Mouse (Mus musculus) embryonic facial prominence, embryonic 14.5 days (tissue): ENCODE data around the gene Sgsm2. TPM values are rescaled to one million over a fixed set of nuclear protein-coding genes. Genes with fewer than 3 reads are reported as not detected.

Source experiments
- ATAC-seq: fragments of 200-750 bp; cut with Nextera tagmentation; 2 replicates; pipeline ENCODE4 v1.8.0; 2017; ENCODE audit warnings: low read depth, moderate number of reproducible peaks, moderate TSS enrichment
- DNase-seq: peaks from one replicate; pipeline ENCODE4 v3.0.0-alpha.2; 2015; ENCODE audit warnings: low spot score
- H3K27ac ChIP-seq: fragments of 300-500 bp; sonication (generic); replicated peaks from 2 replicates; pipeline ENCODE4 v1.5.1; 2014; ENCODE audit warnings: low read depth, mild to moderate bottlenecking, low read length, moderate library complexity
- H3K27me3 ChIP-seq: fragments of 300-500 bp; sonication (generic); replicated peaks from 2 replicates; pipeline ENCODE4 v1.6.1; 2014; ENCODE audit warnings: low read length; ENCODE audit not compliant: control insufficient read depth, insufficient read depth
- H3K36me3 ChIP-seq: fragments of 300-500 bp; sonication (generic); 2 replicates; pipeline ENCODE4 v1.6.1; 2014; ENCODE audit warnings: low read length, mixed read lengths; ENCODE audit not compliant: control insufficient read depth, insufficient read depth
- H3K4me1 ChIP-seq: fragments of 300-500 bp; sonication (generic); 2 replicates; pipeline ENCODE4 v1.6.1; 2014; ENCODE audit warnings: antibody characterized with exemption, low read length; ENCODE audit not compliant: control insufficient read depth, insufficient read depth
- H3K4me2 ChIP-seq: fragments of 300-500 bp; sonication (generic); 2 replicates; pipeline ENCODE4 v1.6.1; 2014; ENCODE audit warnings: low read depth, mild to moderate bottlenecking, low read length, moderate library complexity, mixed read lengths
- H3K4me3 ChIP-seq: fragments of 300-500 bp; sonication (generic); 2 replicates; pipeline ENCODE4 v1.5.1; 2014; ENCODE audit warnings: low read depth, mild to moderate bottlenecking, low read length
- H3K9ac ChIP-seq: fragments of 300-500 bp; sonication (generic); 2 replicates; pipeline ENCODE4 v1.6.1; 2014; ENCODE audit warnings: low read depth, mild to moderate bottlenecking, low read length, moderate library complexity, mixed read lengths
- H3K9me3 ChIP-seq: fragments of 300-500 bp; sonication (generic); 2 replicates; pipeline ENCODE4 v1.6.1; 2016; ENCODE audit warnings: low read length; ENCODE audit not compliant: control insufficient read depth
- WGBS: fragments of 180-500 bp; shearing (Covaris S2); extraction: QIAGEN DNeasy Blood & Tissue Kit; methylation state at CpG from one replicate; pipeline ENCODE4 v1.1.7; 2014; 5-methylcytosine and 5-hydroxymethylcytosine counted together
- polyA plus RNA-seq: library from polyadenylated mRNA; unstranded; fragments of >200 nt; fragmentation: Nextera tagmentation; extraction: Ambion mirVana; gene quantifications from 2 replicates; pipeline ENCODE4 v1.2.1, GENCODE M21; 2014

Gene Sgsm2
- polyA plus RNA-seq, 1 experiment from 2014 or later, result 4.9 TPM

DNA sequence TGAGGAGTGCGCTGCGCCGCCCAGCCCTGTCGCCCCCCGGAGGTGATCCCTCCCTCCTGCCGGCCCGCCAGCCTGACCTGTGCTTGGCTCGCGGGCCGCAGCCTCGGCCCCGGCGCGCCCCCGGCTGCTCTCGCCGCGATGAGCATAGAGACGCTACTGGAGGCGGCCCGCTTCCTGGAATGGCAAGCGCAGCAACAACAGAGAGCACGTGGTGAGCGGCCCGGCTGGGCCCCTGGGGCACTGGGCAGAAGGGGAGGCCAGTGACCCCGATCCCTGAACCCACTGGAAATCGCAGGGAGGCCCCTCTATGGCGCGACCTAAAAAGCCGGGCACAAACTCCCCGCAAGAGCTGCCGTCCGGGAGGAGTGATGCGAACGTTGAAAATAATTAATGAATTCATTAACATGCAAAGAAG lies 65.7 kb downstream of the Sgsm2 start:
- WGBS, result under 1% methylated on average over 35 of the region's 35 CpGs
- H3K4me3 ChIP-seq, result peak overlapping the region; percentile 82
- no peaks in the 10 kb centered on the region; the same call in 1 of the 2 replicates for H3K27me3 ChIP-seq
- H3K27ac ChIP-seq, result peak overlapping the region; percentile 97
- H3K36me3 ChIP-seq, result no peaks in the 10 kb centered on the region
- DNase-seq (peak; percentile 67), ATAC-seq (no peak)
- H3K9me3 ChIP-seq, result no peaks in the 10 kb centered on the region
- H3K4me1 ChIP-seq, result peaks cover 22% of the 10 kb centered on the region
- peak overlapping the region; percentile 83 for H3K9ac ChIP-seq
- H3K4me2 ChIP-seq, result peak overlapping the region; percentile 87

- Histone ChIP-seq H3K27ac (peak within 1 kb of the TSS; percentile 97), H3K4me2 (peak within 1 kb of the TSS; percentile 87), H3K27me3 (no peaks in the 10 kb centered on the region; the same call in 1 of the 2 replicates), H3K36me3 (no peaks in the 10 kb centered on the region), H3K9ac (peak within 1 kb of the TSS; percentile 83), H3K9me3 (no peaks in the 10 kb centered on the region), H3K4me3 (peak within 1 kb of the TSS; percentile 82), H3K4me1 (peaks cover 22% of the 10 kb centered on the region)
- peak; percentile 100 for DNase-seq
- ATAC-seq, result peak; percentile 89
- under 1% methylated on average over 56 of the region's 70 CpGs for WGBS
These were observed 66.4 kb downstream of the Sgsm2 start, which contains the start of gene Mnt for GRCm38 (mm10) chr11:74830256-74831161. Gene Mnt, plus strand, starts transcription at chr11:74830920.

GRCm38 (mm10) chr11:74829812-74830211 lies 67.0 kb downstream of the Sgsm2 start:
- 0% methylated on average over 20 of the region's 20 CpGs for WGBS
- Histone ChIP-seq H3K27ac (peak overlapping the region; percentile 80), H3K4me3 (peak overlapping the region; percentile 82), H3K9ac (peak overlapping the region; percentile 36), H3K4me2 (peak overlapping the region; percentile 87), H3K36me3 (no peaks in the 10 kb centered on the region), H3K4me1 (peaks cover 22% of the 10 kb centered on the region), H3K27me3 (no peaks in the 10 kb centered on the region; the same call in 1 of the 2 replicates), H3K9me3 (no peaks in the 10 kb centered on the region)
- DNase-seq (peak; percentile 88), ATAC-seq (peak; percentile 28)

- Histone ChIP-seq H3K4me2 (peak overlapping the region; percentile 87), H3K4me1 (peaks cover 19% of the 10 kb centered on the region), H3K27me3 (no peaks in the 10 kb centered on the region; the same call in 1 of the 2 replicates), H3K9me3 (no peaks in the 10 kb centered on the region), H3K9ac (peak overlapping the region; percentile 36; the same call in 1 of the 2 replicates), H3K27ac (no peak overlapping the region), H3K4me3 (peak overlapping the region; percentile 82), H3K36me3 (no peaks in the 10 kb centered on the region)
- no peak for ATAC-seq
- WGBS, result 14% methylated on average over 11 of the region's 11 CpGs
- no peak for DNase-seq
These were observed 67.8 kb downstream of the Sgsm2 start for GRCm38 (mm10) chr11:74828965-74829550.

DNA sequence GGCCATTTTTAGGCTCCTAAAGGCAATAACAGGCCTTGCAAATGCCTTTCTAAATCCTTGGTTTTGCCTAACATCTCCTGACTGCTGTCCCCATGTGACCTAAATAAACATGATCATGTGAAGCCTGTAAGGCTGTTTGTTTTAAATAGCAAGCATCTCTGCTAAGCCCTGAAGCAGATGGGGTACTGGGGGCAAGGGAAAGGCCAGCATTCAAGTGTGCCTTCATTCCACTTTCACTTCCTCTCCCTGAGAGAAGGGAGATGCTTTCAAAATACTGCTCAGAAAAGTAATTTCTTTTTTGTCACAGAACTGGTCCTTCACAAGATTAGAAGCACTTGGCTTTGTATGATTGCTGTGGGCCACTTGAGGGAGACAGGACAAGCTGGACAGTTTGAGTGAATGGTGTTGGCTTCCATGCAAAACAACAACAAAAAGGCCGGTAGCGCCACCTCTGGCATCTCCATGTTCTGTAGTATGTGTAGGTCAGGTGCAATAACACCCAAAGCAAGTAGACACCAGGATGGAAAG lies 68.4 kb downstream of the Sgsm2 start:
- Histone ChIP-seq H3K9me3 (no peaks in the 10 kb centered on the region), H3K4me3 (no peak overlapping the region), H3K4me2 (no peak overlapping the region), H3K36me3 (no peaks in the 10 kb centered on the region), H3K9ac (no peak overlapping the region), H3K27me3 (no peaks in the 10 kb centered on the region; the same call in 1 of the 2 replicates), H3K4me1 (peaks cover 13% of the 10 kb centered on the region), H3K27ac (no peak overlapping the region)
- ATAC-seq, result no peak
- WGBS, result 28% methylated on average over 2 of the region's 2 CpGs
- no peak for DNase-seq

DNA sequence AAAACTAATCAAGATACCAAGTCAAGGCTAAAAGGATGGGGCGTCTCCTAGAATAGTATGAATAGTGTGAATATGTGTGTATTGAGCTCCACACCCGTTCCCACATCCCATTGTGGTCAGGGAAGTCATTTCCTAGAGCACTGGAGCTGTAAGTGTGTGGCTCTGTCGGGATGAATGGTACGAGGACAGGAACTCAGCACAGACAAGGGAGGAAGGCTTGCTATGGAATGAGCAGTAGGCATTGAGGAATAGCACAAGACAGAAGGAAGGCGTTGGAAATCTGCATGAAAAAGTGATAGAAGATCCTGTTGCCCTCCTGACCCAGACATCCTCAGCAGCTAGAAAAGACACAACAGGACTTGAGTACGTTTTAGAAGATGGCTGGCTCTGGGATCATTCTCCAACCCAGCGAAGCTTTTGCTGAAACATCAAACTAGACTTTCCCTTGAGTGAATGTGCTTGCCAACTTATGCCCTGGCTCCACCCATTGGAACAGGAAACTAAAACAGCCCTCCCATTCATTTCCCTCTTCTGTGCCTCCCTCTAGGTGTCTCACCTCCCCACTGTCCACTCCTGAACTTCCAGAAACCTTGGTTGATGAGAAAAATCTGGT lies 69.0 kb downstream of the Sgsm2 start:
- no peaks in the 10 kb centered on the region for H3K9me3 ChIP-seq
- 68% methylated on average over 7 of the region's 7 CpGs for WGBS
- H3K9ac ChIP-seq, result no peak overlapping the region
- H3K4me2 ChIP-seq, result no peak overlapping the region
- ATAC-seq, result no peak
- no peaks in the 10 kb centered on the region; the same call in 1 of the 2 replicates for H3K27me3 ChIP-seq
- peaks cover 8% of the 10 kb centered on the region for H3K4me1 ChIP-seq
- H3K27ac ChIP-seq, result no peak overlapping the region
- no peak for DNase-seq
- H3K36me3 ChIP-seq, result 0 out of 2 replicates have a peak, but pooled peaks cover 5% of the 10 kb centered on the region
- no peak overlapping the region for H3K4me3 ChIP-seq

GRCm38 (mm10) chr11:74826702-74827101 lies 70.2 kb downstream of the Sgsm2 start:
- ATAC-seq, result no peak
- no peak overlapping the region for H3K4me2 ChIP-seq
- no peak overlapping the region for H3K4me3 ChIP-seq
- H3K9me3 ChIP-seq, result no peaks in the 10 kb centered on the region
- no peak overlapping the region for H3K9ac ChIP-seq
- WGBS, result 94% methylated on average over 5 of the region's 5 CpGs
- DNase-seq, result no peak
- no peaks in the 10 kb centered on the region; the same call in 1 of the 2 replicates for H3K27me3 ChIP-seq
- no peak overlapping the region for H3K27ac ChIP-seq
- 0 out of 2 replicates have a peak, but pooled peaks cover 3% of the 10 kb centered on the region for H3K4me1 ChIP-seq
- H3K36me3 ChIP-seq, result 0 out of 2 replicates have a peak, but pooled peaks cover 6% of the 10 kb centered on the region

- Histone ChIP-seq H3K4me1 (0 out of 2 replicates have a peak, but pooled peaks cover 3% of the 10 kb centered on the region), H3K27me3 (no peaks in the 10 kb centered on the region; the same call in 1 of the 2 replicates), H3K9me3 (no peaks in the 10 kb centered on the region), H3K27ac (no peak overlapping the region), H3K9ac (no peak overlapping the region), H3K4me2 (no peak overlapping the region), H3K36me3 (0 out of 2 replicates have a peak, but pooled peaks cover 6% of the 10 kb centered on the region), H3K4me3 (no peak overlapping the region)
- no peak for ATAC-seq
- WGBS, result 73% methylated on average over 7 of the region's 7 CpGs
- no peak for DNase-seq
These were observed 70.7 kb downstream of the Sgsm2 start for GRCm38 (mm10) chr11:74826151-74826550.
